Mouse (Mus musculus): Measurements from ENCODE around the gene Phlda1. TPM values are rescaled to one million over a fixed set of nuclear protein-coding genes. Genes with fewer than 3 reads are reported as not detected.
"Not testable (repeated sequence)": the region's sequence is repeated elsewhere in the genome, so short reads cannot be mapped to it uniquely, and the experiment has no call there.

The Phlda1 gene
- polyA plus RNA-seq, 1 experiment, result 0.28 TPM

GRCm38 (mm10) chr10:111484079-111484478, 22.0 kb upstream of the Phlda1 start:
- TF ChIP-seq CTCF (IDR thresholded peaks at IDR 0.05; ENCODE audit: control insufficient read depth, insufficient read depth, insufficient replicate concordance, low read depth, low read length) (no peak), POLR2A (IDR thresholded peaks at IDR 0.05; ENCODE audit: control insufficient read depth, low read depth, low read length) (no peak)
- H3K27me3 ChIP-seq (ENCODE audit: control insufficient read depth, insufficient read depth, low read length), result no peaks in the 10 kb centered on the region
- H3K4me1 ChIP-seq (ENCODE audit: control insufficient read depth, insufficient read depth, low read length), result no peaks in the 10 kb centered on the region
- H3K4me3 ChIP-seq (ENCODE audit: control insufficient read depth, low read depth, low read length), result no peak overlapping the region
- peaks cover 2% of the 10 kb centered on the region; the same call in 1 of the 2 replicates for H3K36me3 ChIP-seq (ENCODE audit: control insufficient read depth, insufficient read depth, low read length)
- H3K27ac ChIP-seq (ENCODE audit: control insufficient read depth, insufficient read depth, low read depth, low read length), result no peak overlapping the region

GRCm38 (mm10) chr10:111488793-111489192, 17.3 kb upstream of the Phlda1 start:
- Histone ChIP-seq H3K27ac (ENCODE audit: control insufficient read depth, insufficient read depth, low read depth, low read length) (no peak overlapping the region), H3K4me1 (ENCODE audit: control insufficient read depth, insufficient read depth, low read length) (no peaks in the 10 kb centered on the region), H3K36me3 (ENCODE audit: control insufficient read depth, insufficient read depth, low read length) (peaks cover 2% of the 10 kb centered on the region), H3K27me3 (ENCODE audit: control insufficient read depth, insufficient read depth, low read length) (no peaks in the 10 kb centered on the region), H3K4me3 (ENCODE audit: control insufficient read depth, low read depth, low read length) (no peak overlapping the region)
- TF ChIP-seq POLR2A (IDR thresholded peaks at IDR 0.05; ENCODE audit: control insufficient read depth, low read depth, low read length) (no peak), CTCF (IDR thresholded peaks at IDR 0.05; ENCODE audit: control insufficient read depth, insufficient read depth, insufficient replicate concordance, low read depth, low read length) (no peak)

- not testable (repeated sequence) for H3K4me3 ChIP-seq (ENCODE audit: control insufficient read depth, low read depth, low read length); H3K27ac ChIP-seq (ENCODE audit: control insufficient read depth, insufficient read depth, low read depth, low read length); H3K27me3 ChIP-seq (ENCODE audit: control insufficient read depth, insufficient read depth, low read length); H3K4me1 ChIP-seq (ENCODE audit: control insufficient read depth, insufficient read depth, low read length); H3K36me3 ChIP-seq (ENCODE audit: control insufficient read depth, insufficient read depth, low read length)
Observed at GRCm38 (mm10) chr10:111490079-111490478, 16.0 kb upstream of the Phlda1 start.

- TF ChIP-seq CTCF (IDR thresholded peaks at IDR 0.05; ENCODE audit: control insufficient read depth, insufficient read depth, insufficient replicate concordance, low read depth, low read length), result no peak
- TF ChIP-seq POLR2A (IDR thresholded peaks at IDR 0.05; ENCODE audit: control insufficient read depth, low read depth, low read length), result no peak
- H3K36me3 ChIP-seq (ENCODE audit: control insufficient read depth, insufficient read depth, low read length), result no peaks in the 10 kb centered on the region; the same call in 1 of the 2 replicates
- H3K27me3 ChIP-seq (ENCODE audit: control insufficient read depth, insufficient read depth, low read length), result no peaks in the 10 kb centered on the region
- H3K4me3 ChIP-seq (ENCODE audit: control insufficient read depth, low read depth, low read length), result no peak overlapping the region
- H3K4me1 ChIP-seq (ENCODE audit: control insufficient read depth, insufficient read depth, low read length), result no peaks in the 10 kb centered on the region
- H3K27ac ChIP-seq (ENCODE audit: control insufficient read depth, insufficient read depth, low read depth, low read length), result no peak overlapping the region
Observed at GRCm38 (mm10) chr10:111495888-111496287, 10.2 kb upstream of the Phlda1 start.

- Histone ChIP-seq H3K27me3 (ENCODE audit: control insufficient read depth, insufficient read depth, low read length) (no peaks in the 10 kb centered on the region), H3K27ac (ENCODE audit: control insufficient read depth, insufficient read depth, low read depth, low read length) (no peak overlapping the region)
- TF ChIP-seq POLR2A (IDR thresholded peaks at IDR 0.05; ENCODE audit: control insufficient read depth, low read depth, low read length) (no peak), CTCF (IDR thresholded peaks at IDR 0.05; ENCODE audit: control insufficient read depth, insufficient read depth, insufficient replicate concordance, low read depth, low read length) (no peak)
Observed at GRCm38 (mm10) chr10:111499892-111500291, 6.2 kb upstream of the Phlda1 start.

GRCm38 (mm10) chr10:111503071-111503470, 3.0 kb upstream of the Phlda1 start:
- TF ChIP-seq CTCF (IDR thresholded peaks at IDR 0.05; ENCODE audit: control insufficient read depth, insufficient read depth, insufficient replicate concordance, low read depth, low read length) (0 out of 2 replicates have a peak, but pooled peaks have one; percentile 21), POLR2A (IDR thresholded peaks at IDR 0.05; ENCODE audit: control insufficient read depth, low read depth, low read length) (no peak)

More at GRCm38 (mm10) chr10:111499892-111500291, 6.2 kb upstream of the Phlda1 start:
- Histone ChIP-seq H3K36me3 (ENCODE audit: control insufficient read depth, insufficient read depth, low read length) (no peaks in the 10 kb centered on the region; the same call in 1 of the 2 replicates), H3K4me3 (ENCODE audit: control insufficient read depth, low read depth, low read length) (no peak overlapping the region), H3K4me1 (ENCODE audit: control insufficient read depth, insufficient read depth, low read length) (no peaks in the 10 kb centered on the region)

GRCm38 (mm10) chr10:111503716-111504115, 2.4 kb upstream of the Phlda1 start:
- TF ChIP-seq POLR2A (IDR thresholded peaks at IDR 0.05; ENCODE audit: control insufficient read depth, low read depth, low read length), result no peak
- no peak for TF ChIP-seq CTCF (IDR thresholded peaks at IDR 0.05; ENCODE audit: control insufficient read depth, insufficient read depth, insufficient replicate concordance, low read depth, low read length)
- Histone ChIP-seq H3K27ac (ENCODE audit: control insufficient read depth, insufficient read depth, low read depth, low read length) (no peak overlapping the region), H3K36me3 (ENCODE audit: control insufficient read depth, insufficient read depth, low read length) (no peaks in the 10 kb centered on the region), H3K27me3 (ENCODE audit: control insufficient read depth, insufficient read depth, low read length) (0 out of 2 replicates have a peak, but pooled peaks cover 2% of the 10 kb centered on the region), H3K4me1 (ENCODE audit: control insufficient read depth, insufficient read depth, low read length) (peaks cover 18% of the 10 kb centered on the region), H3K4me3 (ENCODE audit: control insufficient read depth, low read depth, low read length) (no peak overlapping the region)

More at GRCm38 (mm10) chr10:111503071-111503470, 3.0 kb upstream of the Phlda1 start:
- Histone ChIP-seq H3K36me3 (ENCODE audit: control insufficient read depth, insufficient read depth, low read length) (no peaks in the 10 kb centered on the region), H3K4me3 (ENCODE audit: control insufficient read depth, low read depth, low read length) (no peak overlapping the region), H3K4me1 (ENCODE audit: control insufficient read depth, insufficient read depth, low read length) (peaks cover 18% of the 10 kb centered on the region), H3K27me3 (ENCODE audit: control insufficient read depth, insufficient read depth, low read length) (0 out of 2 replicates have a peak, but pooled peaks cover 2% of the 10 kb centered on the region), H3K27ac (ENCODE audit: control insufficient read depth, insufficient read depth, low read depth, low read length) (no peak overlapping the region)

- Histone ChIP-seq H3K4me1 (ENCODE audit: control insufficient read depth, insufficient read depth, low read length) (peaks cover 18% of the 10 kb centered on the region), H3K4me3 (ENCODE audit: control insufficient read depth, low read depth, low read length) (no peak overlapping the region), H3K27me3 (ENCODE audit: control insufficient read depth, insufficient read depth, low read length) (0 out of 2 replicates have a peak, but pooled peaks cover 2% of the 10 kb centered on the region), H3K36me3 (ENCODE audit: control insufficient read depth, insufficient read depth, low read length) (no peaks in the 10 kb centered on the region), H3K27ac (ENCODE audit: control insufficient read depth, insufficient read depth, low read depth, low read length) (no peak overlapping the region)
- TF ChIP-seq POLR2A (IDR thresholded peaks at IDR 0.05; ENCODE audit: control insufficient read depth, low read depth, low read length) (no peak), CTCF (IDR thresholded peaks at IDR 0.05; ENCODE audit: control insufficient read depth, insufficient read depth, insufficient replicate concordance, low read depth, low read length) (no peak)
Observed at GRCm38 (mm10) chr10:111504606-111505005, 1.5 kb upstream of the Phlda1 start.
